Mouse (Mus musculus) kidney, postnatal 14 days (tissue): Measurements from ENCODE around the gene D3Ertd254e.
"Not testable (repeated sequence)": the region's sequence is repeated elsewhere in the genome, so short reads cannot be mapped to it uniquely, and the experiment has no call there.

ENCODE experiments used
- DNase-seq: peaks from one replicate; pipeline ENCODE4 v3.0.0; 2022; ENCODE audit warnings: mixed read lengths

The D3Ertd254e gene

DNA sequence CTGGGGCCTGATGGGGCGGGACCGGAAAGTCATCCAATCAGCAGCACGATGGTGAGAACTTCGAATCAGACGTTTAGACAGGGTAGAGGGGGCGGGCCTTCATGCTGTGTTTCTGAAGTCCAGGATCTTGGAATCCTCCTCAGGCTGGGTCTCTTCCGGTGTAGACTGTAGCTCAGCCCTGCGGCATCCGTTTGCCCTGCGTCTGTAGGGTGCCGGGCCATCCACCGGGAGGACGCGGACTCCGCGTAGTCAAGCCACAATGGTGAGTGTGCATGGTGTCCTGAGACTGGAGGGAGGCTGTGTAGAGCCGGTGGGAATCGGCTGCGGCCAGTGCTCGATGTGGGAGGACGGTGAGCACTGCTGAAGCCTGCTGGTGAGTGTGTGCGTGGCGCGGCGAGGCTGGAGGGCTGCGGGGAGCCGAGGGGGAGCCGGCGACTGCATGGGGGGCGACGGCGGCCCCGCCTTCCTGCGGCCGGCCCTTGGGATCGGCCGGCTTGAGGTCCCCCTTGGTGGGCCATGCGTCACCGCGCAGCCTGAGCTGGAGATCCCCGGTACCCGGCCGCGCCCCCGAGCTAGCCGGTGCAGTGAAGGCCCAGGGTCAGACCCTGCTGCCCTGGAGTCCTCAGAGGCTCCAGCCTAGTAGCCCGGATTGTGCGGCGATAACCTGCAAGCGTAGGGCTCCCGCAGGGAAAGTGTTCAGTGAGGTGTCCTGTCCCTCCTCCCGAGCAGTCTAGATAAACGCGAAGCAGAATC lies at the start of gene D3Ertd254e:
D3Ertd254e (plus strand) TSS at position 84 of the 753 bp plus-strand sequence.
- peak; percentile 94 for DNase-seq

DNA sequence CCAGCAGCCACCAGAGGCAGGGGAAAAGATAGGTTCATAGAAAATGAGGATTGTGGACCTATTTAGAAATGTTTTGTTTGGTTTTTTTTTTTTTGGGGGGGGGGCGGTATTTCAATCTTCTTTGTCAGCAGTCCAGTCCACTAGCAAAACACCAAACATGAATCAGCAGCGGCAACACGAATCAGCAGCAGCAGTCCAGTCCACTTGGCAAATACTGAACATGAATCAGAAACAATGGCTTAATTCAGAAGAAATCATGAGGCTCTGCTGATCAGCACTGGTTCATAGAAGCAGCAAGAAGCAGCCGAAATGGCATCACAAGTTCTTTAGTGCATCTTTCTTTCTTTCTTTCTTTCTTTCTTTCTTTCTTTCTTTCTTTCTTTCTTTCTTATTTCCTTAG lies 34.7 kb upstream of the D3Ertd254e start:
- DNase-seq: no peak

DNA sequence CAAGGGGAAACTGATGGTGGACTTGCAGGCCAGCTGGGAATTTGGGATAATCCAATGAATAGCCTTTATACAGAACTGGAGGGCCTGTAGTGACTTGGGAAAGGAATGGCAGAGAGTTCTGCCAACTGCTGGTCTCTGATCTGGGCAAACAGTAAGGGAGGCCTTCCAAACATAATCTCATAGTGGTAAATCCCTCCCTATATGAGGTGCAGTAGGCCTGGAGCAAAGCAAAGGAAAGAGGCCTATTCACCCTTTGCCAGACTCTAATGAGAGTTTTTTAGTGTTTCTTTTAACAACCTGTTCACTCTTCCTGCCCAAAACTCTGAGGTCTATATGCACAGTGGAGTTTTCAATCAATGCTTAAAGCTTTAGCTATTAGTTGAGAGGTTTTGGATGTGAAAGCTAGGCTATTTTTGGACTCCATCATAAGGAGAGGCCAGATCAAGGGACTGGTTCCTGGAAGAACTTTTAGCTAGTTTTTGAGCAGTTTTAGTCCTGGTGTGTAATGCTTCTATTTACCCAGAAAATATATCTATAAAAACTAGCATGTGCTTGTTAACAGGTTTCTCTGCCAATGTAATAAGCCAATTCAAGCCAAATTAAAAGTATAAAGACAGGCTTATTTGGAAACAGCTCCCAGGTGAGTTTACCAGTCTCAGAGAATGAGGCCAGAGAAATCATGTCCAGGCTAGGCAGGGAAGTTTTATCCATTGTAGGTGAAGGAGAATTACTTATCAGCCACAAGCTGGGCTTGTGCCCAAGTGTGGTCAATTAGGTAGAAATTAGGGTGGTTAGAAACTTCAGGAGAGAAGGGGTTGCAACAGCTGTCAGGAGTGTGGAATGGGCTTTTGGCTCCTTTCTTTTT lies 30.9 kb upstream of the D3Ertd254e start:
- DNase-seq: no peak

DNA sequence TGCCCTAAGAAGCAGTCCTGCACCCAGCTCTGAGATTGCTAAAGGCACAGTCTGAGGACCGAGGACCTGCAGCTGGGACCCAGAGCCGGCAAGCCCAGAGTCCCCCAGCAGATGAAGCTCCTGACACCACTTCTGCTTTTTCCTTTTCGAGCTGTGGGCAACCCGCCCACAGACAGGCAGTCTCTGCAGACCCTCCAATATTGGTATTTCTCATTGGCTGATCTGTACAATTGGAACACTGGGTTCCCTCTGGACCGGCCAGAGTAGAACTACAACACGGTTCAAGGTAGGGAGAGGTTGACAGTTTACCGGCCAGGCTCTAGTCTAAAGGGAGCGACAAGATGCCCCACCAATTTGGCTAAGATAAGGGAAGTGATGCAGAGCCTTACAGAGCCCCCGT lies 24.6 kb upstream of the D3Ertd254e start:
- DNase-seq: not testable (repeated sequence)

- DNase-seq: no peak
Observed at GRCm38 (mm10) chr3:36136152-36136551, 14.7 kb upstream of the D3Ertd254e start.

DNA sequence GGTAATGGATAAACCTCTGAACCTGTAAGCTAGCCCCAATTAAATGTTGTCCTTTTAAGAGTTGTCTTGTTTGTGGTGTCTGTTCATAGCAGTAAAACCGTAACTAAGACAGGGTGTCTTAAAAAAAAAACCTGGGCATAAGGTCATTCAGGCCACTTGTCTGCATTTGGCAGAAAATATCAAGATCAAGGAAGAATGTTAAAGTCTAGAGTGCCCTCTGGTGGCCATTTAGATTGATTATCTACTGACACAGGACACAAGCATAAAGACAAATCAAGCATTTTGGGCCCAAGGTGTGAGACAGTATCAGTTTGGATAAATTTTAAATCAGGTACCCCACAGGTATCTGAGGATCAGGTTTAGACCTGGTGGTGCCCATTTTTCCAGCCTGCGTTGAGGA lies 13.3 kb upstream of the D3Ertd254e start:
- DNase-seq: peak; percentile 44

DNA sequence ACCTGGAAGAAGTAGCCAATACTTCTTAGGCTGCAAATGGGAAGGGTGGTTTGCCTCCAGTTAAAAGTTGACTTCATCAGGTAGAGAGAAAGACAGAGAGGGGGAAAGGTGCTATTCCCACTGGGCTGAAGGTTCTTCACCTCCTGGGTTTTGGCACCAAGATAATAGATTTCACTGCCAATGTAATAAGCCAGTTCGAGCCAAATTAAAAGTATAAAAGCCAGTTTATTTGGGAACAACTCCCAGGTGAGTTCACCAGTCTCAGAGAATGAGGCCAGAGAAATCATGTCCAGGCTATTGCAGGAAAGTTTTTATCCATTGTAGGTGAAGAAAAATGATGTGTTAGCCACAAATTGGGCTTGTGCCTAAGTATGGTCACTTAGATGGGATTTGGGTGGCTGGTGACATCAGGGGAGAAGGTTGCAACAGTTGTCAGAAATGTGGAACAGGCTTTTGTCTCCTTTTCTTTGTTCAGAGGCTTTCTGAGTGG lies 12.6 kb upstream of the D3Ertd254e start:
- no peak for DNase-seq

DNA sequence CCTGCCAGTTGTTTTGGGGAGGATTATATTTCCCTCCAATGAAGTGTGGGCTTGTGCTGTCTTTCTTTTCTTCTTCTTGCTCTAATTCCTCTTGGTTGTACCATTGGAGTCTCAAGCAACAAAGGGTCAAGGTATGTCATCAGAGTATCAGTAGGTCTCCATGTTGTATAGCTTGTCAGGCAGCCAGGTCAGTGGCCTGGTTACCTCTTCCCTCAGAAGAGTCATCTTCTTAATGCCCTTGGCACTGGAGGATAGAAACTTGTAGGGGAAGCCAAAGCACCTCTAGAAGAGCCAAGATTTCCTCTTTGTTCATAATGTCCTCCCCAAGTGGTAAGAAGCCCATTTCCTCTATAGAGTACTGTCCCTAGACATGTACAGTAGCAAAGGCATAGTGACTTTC lies 11.8 kb upstream of the D3Ertd254e start:
- DNase-seq: no peak

- no peak for DNase-seq
Observed at GRCm38 (mm10) chr3:36150537-36150933, 282 bp upstream of the D3Ertd254e start.

DNA sequence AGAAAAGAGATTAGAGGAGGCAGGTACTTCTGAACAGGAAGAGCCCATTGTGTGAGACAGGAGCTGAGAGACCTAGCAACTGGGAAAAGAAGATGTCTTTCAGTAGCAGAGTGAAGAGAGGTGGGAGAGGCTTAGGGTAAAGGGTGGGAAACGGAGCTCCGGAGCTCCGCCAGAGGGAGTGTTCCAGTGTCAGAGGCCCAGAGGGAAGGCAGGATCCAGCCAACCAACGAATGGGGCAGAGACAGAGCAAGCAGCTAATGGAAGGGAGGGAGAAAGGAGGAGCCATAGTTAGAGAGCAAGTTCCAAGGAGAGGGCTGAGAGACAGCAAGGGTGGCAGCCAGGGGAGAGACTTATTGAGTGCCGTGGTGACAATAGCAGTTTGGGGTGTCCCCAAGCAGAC lies 4.5 kb downstream of the D3Ertd254e start:
- no peak for DNase-seq

DNA sequence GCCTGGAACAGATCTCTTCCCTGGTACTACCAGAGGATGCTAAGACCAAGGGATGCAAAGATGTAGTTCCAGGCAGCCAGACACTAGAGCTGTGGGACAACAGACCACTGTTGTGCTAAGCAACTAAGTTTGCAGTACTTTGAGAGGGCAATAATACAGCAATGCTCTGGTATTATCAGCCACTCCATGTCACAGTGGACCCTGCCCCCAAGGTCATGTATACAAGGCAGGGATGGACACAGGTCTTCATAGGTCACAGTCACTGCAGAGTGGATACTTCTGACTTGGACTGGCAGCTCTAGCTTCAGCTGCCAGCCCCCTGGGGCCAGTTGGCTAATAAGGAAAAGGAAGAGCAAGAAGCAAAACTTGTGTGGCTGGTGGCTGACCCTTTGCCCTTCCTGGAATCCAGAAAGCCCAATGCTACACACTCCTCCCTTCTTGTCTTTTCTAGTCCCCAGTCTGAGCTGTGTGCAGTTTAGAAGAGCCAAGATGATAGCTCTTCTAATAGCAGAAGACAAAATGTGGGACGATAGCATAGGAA lies 19.9 kb downstream of the D3Ertd254e start:
- DNase-seq: no peak

DNA sequence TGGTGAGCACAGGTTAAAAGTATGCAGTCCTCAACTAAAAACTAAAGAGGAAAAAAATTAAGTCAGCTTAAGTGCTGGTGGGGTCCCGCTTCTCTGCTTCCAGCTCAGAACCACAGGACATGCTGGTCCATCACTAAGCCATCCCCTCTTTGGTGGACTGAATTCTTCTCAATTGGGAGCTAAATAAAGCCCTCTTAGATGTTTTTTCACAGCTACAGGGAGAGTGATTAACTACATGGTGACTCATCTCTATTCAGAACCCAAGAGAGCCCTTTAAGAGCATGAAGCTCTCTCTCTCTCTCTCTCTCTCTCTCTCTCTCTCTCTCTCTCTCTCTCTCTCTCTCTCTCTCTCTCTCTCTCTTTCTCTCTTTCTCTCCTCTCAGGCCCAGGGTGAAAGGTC lies 20.5 kb downstream of the D3Ertd254e start:
- no peak for DNase-seq

DNA sequence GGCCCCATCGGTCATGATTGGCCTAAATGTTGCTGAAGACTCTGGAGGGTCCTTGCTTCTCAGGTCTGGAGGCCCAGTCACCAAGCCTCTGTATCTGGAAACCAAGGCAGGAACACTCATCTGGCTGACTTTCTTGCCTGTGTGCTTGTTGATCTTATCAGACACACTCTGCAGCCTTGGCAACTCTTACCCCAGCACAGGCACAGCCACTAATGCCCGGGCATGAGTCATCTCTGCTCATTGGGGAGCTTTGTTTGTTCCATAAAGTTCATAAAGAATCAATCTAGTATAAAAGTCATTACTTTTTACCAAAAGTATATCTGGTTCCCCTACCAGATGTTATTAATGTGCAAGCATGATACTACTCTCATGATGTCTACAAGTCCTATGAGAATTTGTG lies 22.9 kb downstream of the D3Ertd254e start:
- DNase-seq: no peak

- DNase-seq: peak; percentile 47
Observed at GRCm38 (mm10) chr3:36181519-36181918, 30.7 kb downstream of the D3Ertd254e start.

DNA sequence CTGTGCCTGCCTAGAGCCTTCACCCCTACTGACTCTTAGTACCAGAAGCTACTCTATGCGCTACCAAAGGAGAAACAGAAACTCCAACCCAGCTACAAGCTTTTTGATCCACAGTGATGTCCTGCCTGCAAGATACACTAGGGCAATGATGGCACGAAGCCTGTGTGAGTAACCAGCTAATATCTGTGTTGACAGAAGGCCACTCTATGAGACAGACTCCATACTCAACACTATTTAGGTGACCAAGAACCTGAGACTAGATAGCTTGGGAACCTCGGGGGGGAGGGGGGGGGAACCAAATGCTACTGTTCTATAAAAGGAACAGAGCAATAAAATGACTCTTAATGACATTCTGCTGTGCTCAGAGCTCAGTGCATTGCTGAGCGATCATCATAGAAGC lies 35.7 kb downstream of the D3Ertd254e start:
- no peak for DNase-seq

- DNase-seq: no peak
Observed at GRCm38 (mm10) chr3:36189243-36189642, 38.4 kb downstream of the D3Ertd254e start.

DNA sequence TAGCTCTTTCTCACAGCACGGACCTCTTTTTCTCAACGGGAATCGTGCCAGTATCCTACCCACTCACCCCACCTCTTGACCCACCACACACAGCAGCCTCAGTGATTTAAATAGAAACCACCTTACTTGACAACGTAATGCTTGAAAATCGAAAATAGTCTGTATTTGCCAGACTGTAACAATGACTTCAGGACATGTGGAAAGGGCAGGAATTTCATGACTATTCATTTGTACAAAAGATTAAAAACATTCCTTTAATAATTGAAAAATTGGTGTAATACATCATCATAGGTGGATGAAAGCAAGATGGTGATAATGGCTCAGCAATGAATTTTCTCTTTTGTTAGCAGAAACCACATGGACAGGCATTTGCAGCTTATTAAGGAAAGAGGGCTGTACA lies 50.3 kb downstream of the D3Ertd254e start:
- no peak for DNase-seq

DNA sequence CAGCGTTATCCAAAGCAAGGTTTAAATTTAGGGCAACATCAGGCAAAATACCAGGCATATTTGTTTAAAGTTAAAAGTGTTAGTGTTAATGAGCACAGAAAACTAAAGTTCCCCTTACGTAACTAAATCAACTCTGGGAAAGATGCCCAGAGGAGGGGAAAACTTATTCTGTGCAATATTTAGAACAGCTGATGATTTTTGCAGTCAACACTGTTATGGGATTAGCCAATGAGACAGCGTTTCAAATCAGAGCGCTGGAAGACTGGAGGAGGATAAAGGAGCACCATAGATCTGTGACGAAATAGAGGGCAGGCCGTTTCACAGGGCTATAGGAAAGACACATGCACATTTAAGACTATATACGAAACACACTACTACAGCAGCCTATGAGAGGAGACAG lies 52.1 kb downstream of the D3Ertd254e start:
- DNase-seq: no peak

- peak; percentile 40 for DNase-seq
Observed at GRCm38 (mm10) chr3:36207520-36208264, 56.9 kb downstream of the D3Ertd254e start.

DNA sequence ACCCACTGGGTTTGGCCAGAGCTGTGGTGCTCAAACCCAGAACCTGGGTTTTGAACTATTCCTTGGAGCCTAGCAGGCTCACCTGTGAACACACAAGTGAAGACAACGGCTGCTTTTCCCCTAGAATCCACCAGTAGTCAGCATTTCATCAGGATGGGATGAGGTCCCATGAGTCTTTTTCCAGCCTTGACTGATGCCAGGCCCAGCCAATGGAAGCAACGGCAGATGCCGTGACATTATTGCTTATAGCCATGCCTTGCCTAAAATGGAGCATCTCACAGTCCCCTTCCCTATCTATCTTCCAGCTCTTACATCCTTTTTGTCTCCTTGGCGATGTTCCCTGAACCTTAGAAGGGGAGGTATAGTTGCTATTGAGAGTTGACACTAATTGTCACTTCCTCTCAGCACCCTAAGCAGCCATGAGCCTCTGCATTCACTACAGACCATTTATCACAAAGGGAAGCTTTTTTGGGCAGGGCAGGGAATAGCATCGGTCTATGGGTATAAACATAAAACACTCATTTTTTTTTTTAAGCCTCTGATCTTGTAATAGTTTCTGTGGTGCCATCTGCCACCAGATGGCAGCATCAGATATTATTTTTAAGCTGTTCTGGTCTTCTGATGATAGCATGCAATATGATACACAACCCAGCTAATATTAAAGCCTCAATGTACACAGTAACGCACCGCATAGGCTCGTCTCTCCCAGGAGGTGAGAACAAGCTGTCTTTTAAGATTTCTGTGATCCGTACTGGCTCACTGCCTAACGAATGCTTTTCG lies 59.1 kb downstream of the D3Ertd254e start:
- peak; percentile 54 for DNase-seq

- DNase-seq: no peak
Observed at GRCm38 (mm10) chr3:36210939-36211338, 60.1 kb downstream of the D3Ertd254e start.

GRCm38 (mm10) chr3:36212758-36213157 lies 61.9 kb downstream of the D3Ertd254e start:
- DNase-seq: no peak
